Mouse (Mus musculus) liver, embryonic 11.5 days (tissue): ENCODE data around the gene Rffl. TPM values are rescaled to one million over a fixed set of nuclear protein-coding genes. Genes with fewer than 3 reads are reported as not detected.

Experiments used
- ATAC-seq: fragments of 200-750 bp; cut with Nextera tagmentation; replicated peaks from 2 replicates; pipeline ENCODE4 v1.8.0; 2017; ENCODE audit warnings: moderate number of reproducible peaks, mild to moderate bottlenecking, moderate TSS enrichment, moderate library complexity; ENCODE audit not compliant: low FRiP score
- DNase-seq: peaks from one replicate; pipeline ENCODE4 v3.0.0-alpha.2; 2017; ENCODE audit warnings: low spot score
- H3K27ac ChIP-seq: fragments of 300-500 bp; sonication (generic); 2 replicates; pipeline ENCODE4 v1.5.1; 2014; ENCODE audit warnings: mild to moderate bottlenecking, low read depth, low read length, control low read depth
- H3K27me3 ChIP-seq: fragments of 300-500 bp; sonication (generic); replicated peaks from 2 replicates; pipeline ENCODE4 v1.6.1; 2014; ENCODE audit warnings: low read length, mixed read lengths; ENCODE audit not compliant: control insufficient read depth, insufficient read depth
- H3K36me3 ChIP-seq: fragments of 300-500 bp; sonication (generic); 2 replicates; pipeline ENCODE4 v1.6.1; 2014; ENCODE audit warnings: mild to moderate bottlenecking, low read length, moderate library complexity, mixed read lengths; ENCODE audit not compliant: control insufficient read depth, insufficient read depth
- H3K4me1 ChIP-seq: fragments of 300-500 bp; sonication (generic); replicated peaks from 2 replicates; pipeline ENCODE4 v1.6.1; 2014; ENCODE audit warnings: low read length, mixed read lengths; ENCODE audit not compliant: control insufficient read depth, insufficient read depth
- H3K4me2 ChIP-seq: fragments of 300-500 bp; sonication (generic); 2 replicates; pipeline ENCODE4 v1.6.1; 2014; ENCODE audit warnings: mild to moderate bottlenecking, control low read depth, moderate library complexity
- H3K4me3 ChIP-seq: fragments of 300-500 bp; sonication (generic); 2 replicates; pipeline ENCODE4 v1.5.1; 2014; ENCODE audit warnings: low read depth, low read length, control low read depth
- H3K9ac ChIP-seq: fragments of 300-500 bp; sonication (generic); 2 replicates; pipeline ENCODE4 v1.6.1; 2014; ENCODE audit warnings: low read depth, low read length, control low read depth
- H3K9me3 ChIP-seq: fragments of 300-500 bp; sonication (generic); 2 replicates; pipeline ENCODE4 v1.6.1; 2016; ENCODE audit warnings: low read length, inconsistent platforms, mixed read lengths; ENCODE audit not compliant: control insufficient read depth
- WGBS: fragments of 180-500 bp; shearing (Covaris S2); extraction: QIAGEN DNeasy Blood & Tissue Kit; methylation state at CpG from one replicate; pipeline ENCODE4 v1.1.7; 2014; 5-methylcytosine and 5-hydroxymethylcytosine counted together
- polyA plus RNA-seq: library from polyadenylated mRNA; unstranded; fragments of >200 nt; fragmentation: Nextera tagmentation; extraction: Ambion mirVana; gene quantifications from 2 replicates; pipeline ENCODE4 v1.2.1, GENCODE M21; 2014

Gene Rffl
- polyA plus RNA-seq, 1 experiment from 2014 or later = 27.5 TPM

GRCm38 (mm10) chr11:82855327-82855973 lies 15.6 kb downstream of the Rffl start:
- H3K4me1 ChIP-seq = peaks cover 53% of the 10 kb centered on the region
- H3K27me3 ChIP-seq = no peaks in the 10 kb centered on the region
- no peak for DNase-seq
- H3K9me3 ChIP-seq = no peaks in the 10 kb centered on the region
- 70% methylated on average over 9 of the region's 9 CpGs for WGBS
- peak overlapping the region; percentile 80 for H3K27ac ChIP-seq
- no peak overlapping the region for H3K9ac ChIP-seq
- ATAC-seq = peak; percentile 83
- peak overlapping the region; percentile 35 for H3K4me2 ChIP-seq
- no peaks in the 10 kb centered on the region for H3K36me3 ChIP-seq
- no peak overlapping the region for H3K4me3 ChIP-seq

DNA sequence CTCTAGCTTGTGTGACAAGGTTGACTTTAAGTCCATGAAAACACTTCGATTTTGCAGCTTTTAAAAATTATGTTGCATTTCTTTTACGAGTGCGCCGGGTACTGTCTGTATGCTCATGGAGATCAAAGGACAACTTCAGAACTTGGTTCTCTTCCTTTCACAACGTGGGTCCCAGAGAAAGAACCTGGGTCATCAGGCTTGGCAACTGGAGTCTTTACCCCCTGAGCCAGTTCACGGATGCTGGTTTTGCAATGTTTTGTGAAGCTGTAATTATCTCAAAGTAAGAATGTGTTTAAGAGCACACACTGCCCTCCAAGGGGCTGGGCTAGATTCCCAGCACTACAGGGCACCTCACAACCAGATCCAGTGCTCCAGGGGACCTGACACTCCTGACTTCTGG lies 16.9 kb downstream of the Rffl start:
- 83% methylated on average over 6 of the region's 6 CpGs for WGBS
- no peak overlapping the region for H3K9ac ChIP-seq
- H3K27ac ChIP-seq = no peak overlapping the region
- H3K4me1 ChIP-seq = peaks cover 63% of the 10 kb centered on the region
- DNase-seq (no peak), ATAC-seq (no peak)
- no peaks in the 10 kb centered on the region for H3K27me3 ChIP-seq
- no peaks in the 10 kb centered on the region for H3K36me3 ChIP-seq
- H3K4me2 ChIP-seq = no peak overlapping the region
- no peak overlapping the region for H3K4me3 ChIP-seq
- no peaks in the 10 kb centered on the region for H3K9me3 ChIP-seq

DNA sequence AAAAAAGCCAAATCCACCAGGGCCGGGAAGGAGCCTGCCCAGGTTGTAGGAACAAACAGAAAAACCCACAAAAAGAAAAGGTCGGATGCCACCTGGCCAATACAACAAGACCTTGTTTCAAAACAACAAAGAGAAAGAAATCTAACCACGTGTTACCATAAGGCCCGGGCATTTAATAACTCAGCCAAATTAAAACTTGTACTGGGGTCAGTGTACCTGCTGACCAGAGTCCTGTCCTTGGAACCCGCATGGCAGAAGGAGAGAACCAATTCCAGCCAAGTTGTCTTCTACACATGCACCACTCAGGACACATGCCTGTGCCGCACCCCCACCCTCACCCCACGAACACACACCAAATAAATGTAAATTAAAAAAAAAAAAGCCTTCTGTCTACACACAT lies 18.1 kb downstream of the Rffl start:
- ATAC-seq (no peak), DNase-seq (no peak)
- 82% methylated on average over 7 of the region's 7 CpGs for WGBS
- Histone ChIP-seq H3K9me3 (no peaks in the 10 kb centered on the region), H3K4me3 (no peak overlapping the region), H3K4me1 (peaks cover 71% of the 10 kb centered on the region), H3K4me2 (no peak overlapping the region), H3K27me3 (no peaks in the 10 kb centered on the region), H3K9ac (no peak overlapping the region), H3K27ac (no peak overlapping the region; the same call in 1 of the 2 replicates), H3K36me3 (no peaks in the 10 kb centered on the region; the same call in 1 of the 2 replicates)

- no peaks in the 10 kb centered on the region for H3K9me3 ChIP-seq
- ATAC-seq = no peak
- no peaks in the 10 kb centered on the region; the same call in 1 of the 2 replicates for H3K36me3 ChIP-seq
- WGBS = 78% methylated on average over 10 of the region's 10 CpGs
- H3K4me2 ChIP-seq = 0 out of 2 replicates have a peak overlapping the region, but pooled peaks have one; percentile 5
- peaks cover 73% of the 10 kb centered on the region for H3K4me1 ChIP-seq
- H3K4me3 ChIP-seq = no peak overlapping the region
- no peak overlapping the region; the same call in 1 of the 2 replicates for H3K27ac ChIP-seq
- no peak overlapping the region for H3K9ac ChIP-seq
- no peaks in the 10 kb centered on the region for H3K27me3 ChIP-seq
- no peak for DNase-seq
Observed at GRCm38 (mm10) chr11:82852540-82852939, 18.5 kb downstream of the Rffl start.

DNA sequence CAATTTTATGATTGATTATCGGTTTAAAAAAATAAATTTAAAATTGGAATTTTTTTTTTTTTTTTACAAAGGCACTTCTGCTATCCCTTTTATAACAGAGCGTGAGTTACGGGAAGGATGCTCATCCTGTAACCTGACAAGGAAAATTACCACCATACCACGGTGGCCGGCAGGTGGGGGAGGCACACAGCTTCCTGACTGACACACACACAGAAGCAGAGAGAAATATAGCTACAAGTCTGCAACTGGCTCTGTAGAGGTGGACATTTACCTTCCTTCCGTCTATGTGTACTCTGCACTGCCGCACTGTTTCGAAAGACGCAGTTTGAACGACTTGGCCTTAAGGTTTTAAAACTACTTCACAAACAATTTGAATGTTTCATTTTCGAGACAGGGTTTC lies 18.9 kb downstream of the Rffl start:
- no peaks in the 10 kb centered on the region for H3K9me3 ChIP-seq
- H3K4me3 ChIP-seq = no peak overlapping the region
- ATAC-seq (no peak), DNase-seq (no peak)
- H3K36me3 ChIP-seq = no peaks in the 10 kb centered on the region; the same call in 1 of the 2 replicates
- WGBS = 77% methylated on average over 11 of the region's 11 CpGs
- peaks cover 74% of the 10 kb centered on the region for H3K4me1 ChIP-seq
- 0 out of 2 replicates have a peak overlapping the region, but pooled peaks have one; percentile 31 for H3K9ac ChIP-seq
- no peaks in the 10 kb centered on the region for H3K27me3 ChIP-seq
- H3K4me2 ChIP-seq = peak overlapping the region; percentile 20; the same call in 1 of the 2 replicates
- no peak overlapping the region for H3K27ac ChIP-seq

- Histone ChIP-seq H3K27ac (peak overlapping the region; percentile 34; the same call in 1 of the 2 replicates), H3K9me3 (no peaks in the 10 kb centered on the region), H3K9ac (no peak overlapping the region), H3K4me1 (peaks cover 75% of the 10 kb centered on the region), H3K4me3 (no peak overlapping the region), H3K36me3 (no peaks in the 10 kb centered on the region; the same call in 1 of the 2 replicates), H3K4me2 (no peak overlapping the region), H3K27me3 (no peaks in the 10 kb centered on the region)
- ATAC-seq (no peak), DNase-seq (no peak)
- WGBS = 83% methylated on average over 5 of the region's 5 CpGs
Observed at GRCm38 (mm10) chr11:82850259-82850658, 20.8 kb downstream of the Rffl start.

- Histone ChIP-seq H3K4me2 (peak overlapping the region; percentile 92), H3K27ac (peak overlapping the region; percentile 98), H3K4me3 (peak overlapping the region; percentile 20; the same call in 1 of the 2 replicates), H3K4me1 (peaks cover 65% of the 10 kb centered on the region), H3K9me3 (no peaks in the 10 kb centered on the region), H3K27me3 (no peaks in the 10 kb centered on the region), H3K9ac (peak overlapping the region; percentile 46), H3K36me3 (peaks cover 5% of the 10 kb centered on the region; the same call in 1 of the 2 replicates)
- DNase-seq (no peak), ATAC-seq (peak; percentile 89)
- 33% methylated on average over 6 of the region's 6 CpGs for WGBS
Observed at GRCm38 (mm10) chr11:82847571-82848000, 23.4 kb downstream of the Rffl start.

DNA sequence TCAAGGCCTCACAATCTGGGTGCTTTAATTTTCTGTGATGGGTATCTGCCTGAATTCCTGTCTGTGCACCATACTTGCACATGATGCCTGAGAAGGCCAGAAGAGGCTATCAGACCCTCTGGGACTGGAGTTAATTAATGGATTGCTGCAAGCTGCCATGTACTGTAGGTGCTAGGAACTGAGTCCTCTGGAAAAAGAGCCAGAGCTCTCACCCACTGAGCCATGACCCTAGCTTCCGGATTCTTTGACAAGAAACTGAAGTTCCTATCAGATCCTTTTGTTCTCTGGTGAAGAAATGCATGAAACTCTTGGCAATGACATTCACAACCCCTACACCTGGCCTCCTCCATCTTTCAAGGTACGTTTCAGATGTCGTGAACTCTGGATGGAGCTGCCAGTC lies 24.1 kb downstream of the Rffl start:
- H3K9ac ChIP-seq = peak overlapping the region; percentile 50
- peaks cover 59% of the 10 kb centered on the region for H3K4me1 ChIP-seq
- WGBS = 51% methylated on average over 3 of the region's 3 CpGs
- H3K27ac ChIP-seq = peak overlapping the region; percentile 98
- H3K27me3 ChIP-seq = no peaks in the 10 kb centered on the region
- ATAC-seq = no peak
- H3K9me3 ChIP-seq = no peaks in the 10 kb centered on the region
- peaks cover 5% of the 10 kb centered on the region; the same call in 1 of the 2 replicates for H3K36me3 ChIP-seq
- DNase-seq = no peak
- peak overlapping the region; percentile 92 for H3K4me2 ChIP-seq
- H3K4me3 ChIP-seq = 0 out of 2 replicates have a peak overlapping the region, but pooled peaks have one; percentile 20

GRCm38 (mm10) chr11:82846079-82846436 lies 25.0 kb downstream of the Rffl start:
- H3K4me2 ChIP-seq = peak overlapping the region; percentile 92
- ATAC-seq (peak; percentile 81), DNase-seq (peak; percentile 68)
- H3K36me3 ChIP-seq = peaks cover 5% of the 10 kb centered on the region; the same call in 1 of the 2 replicates
- H3K27me3 ChIP-seq = no peaks in the 10 kb centered on the region
- H3K9me3 ChIP-seq = no peaks in the 10 kb centered on the region
- peak overlapping the region; percentile 69 for H3K9ac ChIP-seq
- 0% methylated on average over 4 of the region's 4 CpGs for whole genome bisulfite sequencing
- H3K27ac ChIP-seq = peak overlapping the region; percentile 98
- H3K4me3 ChIP-seq = peak overlapping the region; percentile 47
- H3K4me1 ChIP-seq = peaks cover 58% of the 10 kb centered on the region
